ENCODE assay signal across 8 mouse cellular contexts in genomic region chrX:135752832-135753231, GRCm38 (mm10). TPM values are rescaled to one million over a fixed set of nuclear protein-coding genes. Genes with fewer than 3 reads are reported as not detected.
DNase-seq lines count a peak whose midpoint lies in the region; ATAC-seq and TF ChIP-seq lines count a peak whose summit lies in the region.

No protein-coding gene starts in this region.

- ATAC-seq in erythroid progenitor cell, adult 5-6 weeks (replicated peaks; ENCODE audit: low FRiP score, poor library complexity, severe bottlenecking): peak; percentile 65
- peak; percentile 90 for ATAC-seq in megakaryocyte progenitor cell, adult 5-6 weeks (replicated peaks; ENCODE audit: poor library complexity)

- no peaks in the 10 kb centered on the region for H3K79me2 ChIP-seq in MEL (ENCODE audit: control insufficient read depth, insufficient read depth, low read length, poor library complexity)

- TF ChIP-seq EP300 in MEL (IDR thresholded peaks at IDR 0.05; ENCODE audit: low read depth in 1 of 2, low read length in 2 of 2): no peak

- TF ChIP-seq POLR2A in MEL (IDR thresholded peaks at IDR 0.05; ENCODE audit: control insufficient read depth in 1 of 2, insufficient read depth in 1 of 2, low read depth in 1 of 2, low read length in 2 of 2, poor library complexity in 1 of 2): no peak
- TF ChIP-seq POLR2A in brain, embryonic 14.5 days (IDR thresholded peaks at IDR 0.05; ENCODE audit: borderline replicate concordance, extremely low read depth, insufficient read depth, insufficient read length, poor library complexity, severe bottlenecking): no peak

- no peaks in the 10 kb centered on the region for H3K27me3 ChIP-seq in MEL (ENCODE audit: control insufficient read depth in 1 of 2, insufficient read depth in 2 of 2, low read length in 2 of 2)

- peak; percentile 83 for DNase-seq in MEL (ENCODE audit: low read depth, low spot score)
- peak; percentile 82 for DNase-seq in brain, embryonic 14.5 days (ENCODE audit: low read depth)
- peak; percentile 81 for DNase-seq in heart, postnatal 4 days
- peak; percentile 77 to 79 for DNase-seq in layer of hippocampus, postnatal 10 days (ENCODE audit: low spot score in 2 of 2)
- peak; percentile 25 to 58 for DNase-seq in right cerebral cortex, postnatal 36 days (ENCODE audit: low spot score in 2 of 2)
- peak; percentile 19 to 74 for DNase-seq in urinary bladder, postnatal 4 days (ENCODE audit: low spot score in 2 of 2)

- H3K27ac ChIP-seq in MEL (ENCODE audit: control insufficient read depth, low read depth, low read length): no peak overlapping the region

- no peak overlapping the region for H3K4me3 ChIP-seq in MEL (ENCODE audit: control insufficient read depth in 1 of 2, insufficient read depth in 1 of 2, low read depth in 2 of 2, low read length in 2 of 2)

- peak; percentile 73 to 84 (median 78) for TF ChIP-seq CTCF in MEL (IDR thresholded peaks at IDR 0.05 in 2 of 3, conservative IDR thresholded peaks at IDR 0.05 in 1 of 3; ENCODE audit: control insufficient read depth in 1 of 3, insufficient read depth in 1 of 3, low read depth in 2 of 3, low read length in 3 of 3, poor library complexity in 1 of 3, severe bottlenecking in 1 of 3)
- TF ChIP-seq CTCF in brain, embryonic 14.5 days (IDR thresholded peaks at IDR 0.05; ENCODE audit: borderline replicate concordance, extremely low read depth, insufficient read depth, insufficient read length): peak; percentile 84

- H3K36me3 ChIP-seq in MEL (ENCODE audit: control insufficient read depth in 1 of 2, insufficient read depth in 2 of 2, low read length in 2 of 2): peaks cover 0 to 2% of the 10 kb centered on the region in 2 experiments; a peak in 1 of 4 replicates

- H3K9me3 ChIP-seq in MEL (replicated peaks; ENCODE audit: insufficient read depth, low read length): no peaks in the 10 kb centered on the region

- H3K9ac ChIP-seq in MEL (ENCODE audit: control insufficient read depth, low read depth, low read length, poor library complexity, severe bottlenecking): no peak overlapping the region

- TF ChIP-seq RAD21 in MEL (IDR thresholded peaks at IDR 0.05; ENCODE audit: low read depth, low read length): peak; percentile 42

- H3K4me1 ChIP-seq in MEL (ENCODE audit: control insufficient read depth in 1 of 2, insufficient read depth in 2 of 2, low read length in 2 of 2): no peaks in the 10 kb centered on the region

TF ChIP-seq in MEL, 35 proteins besides CTCF, POLR2A, EP300 and RAD21:
- TF ChIP-seq TBP (IDR thresholded peaks at IDR 0.05; ENCODE audit: low read depth, low read length) (no peak), SMC3 (IDR thresholded peaks at IDR 0.05; ENCODE audit: low read depth, low read length) (peak; percentile 61)

RNA-seq across cellular contexts. Expression of gene Armcx5, which starts 10.3 kb away (rescaled TPM):
- 8.4 and 8.6 TPM in 2 replicates for total RNA-seq in MEL (2012; rRNA removed)
- polyA plus RNA-seq in MEL (2012; ENCODE audit: insufficient read depth in 1 of 2, insufficient read length in 2 of 2, low read depth in 1 of 2, low replicate concordance in 2 of 2, missing spikeins in 1 of 2): 1 to 10 TPM in 1 of 2 experiments, not detected in 1; 8.6 TPM
- 8.2 and 8.5 TPM in 2 replicates for polyA plus RNA-seq in brain, embryonic 14.5 days (2012; rRNA removed)
- 6.3 and 10.5 TPM in 2 replicates for total RNA-seq in erythroid progenitor cell, adult 5-6 weeks (2015; ENCODE audit: low replicate concordance)
- 3.9 and 6.0 TPM in 2 replicates for total RNA-seq in erythroid progenitor cell, adult 5-6 weeks (2017; ENCODE audit: low replicate concordance)
- 10 to 100 TPM; 11.5 to 12.4 TPM for total RNA-seq in heart, postnatal 4 days (2021)
- 10 to 100 TPM; 29.8 to 32.9 TPM for total RNA-seq in layer of hippocampus, postnatal 10 days (2021)
- 10.7 and 11.3 TPM in 2 replicates for total RNA-seq in megakaryocyte progenitor cell, adult 5-6 weeks (2015)
- 6.7 and 7.6 TPM in 2 replicates for total RNA-seq in megakaryocyte progenitor cell, adult 5-6 weeks (2017)

RNA-seq across cellular contexts. Expression of gene Gprasp1, which starts 10.3 kb away (rescaled TPM):
- total RNA-seq in MEL (2012; rRNA removed): 13.3 and 13.8 TPM in 2 replicates
- polyA plus RNA-seq in MEL (2012; ENCODE audit: insufficient read depth in 1 of 2, insufficient read length in 2 of 2, low read depth in 1 of 2, low replicate concordance in 2 of 2, missing spikeins in 1 of 2): 10 to 100 TPM in 1 of 2 experiments, not detected in 1; 25.0 TPM
- polyA plus RNA-seq in brain, embryonic 14.5 days (2012; rRNA removed): 153 and 194 TPM in 2 replicates
- 6.3 and 18.4 TPM in 2 replicates for total RNA-seq in erythroid progenitor cell, adult 5-6 weeks (2015; ENCODE audit: low replicate concordance)
- total RNA-seq in erythroid progenitor cell, adult 5-6 weeks (2017; ENCODE audit: low replicate concordance): 6.2 and 6.5 TPM in 2 replicates
- total RNA-seq in heart, postnatal 4 days (2021): 10 to 100 TPM; 30.3 to 34.1 TPM
- 100 to 1,000 TPM; 326 to 346 TPM for total RNA-seq in layer of hippocampus, postnatal 10 days (2021)
- 13.5 and 19.9 TPM in 2 replicates for total RNA-seq in megakaryocyte progenitor cell, adult 5-6 weeks (2015)
- total RNA-seq in megakaryocyte progenitor cell, adult 5-6 weeks (2017): 21.0 and 32.2 TPM in 2 replicates

RNA-seq across cellular contexts. Expression of gene Tmsb15a, which starts 27.8 kb away (rescaled TPM):
- not detected in 2 replicates for total RNA-seq in MEL (2012; rRNA removed)
- not detected for polyA plus RNA-seq in MEL (2012; ENCODE audit: insufficient read depth in 1 of 2, insufficient read length in 2 of 2, low read depth in 1 of 2, low replicate concordance in 2 of 2, missing spikeins in 1 of 2)
- not detected in 2 replicates for polyA plus RNA-seq in brain, embryonic 14.5 days (2012; rRNA removed)
- total RNA-seq in erythroid progenitor cell, adult 5-6 weeks (2015; ENCODE audit: low replicate concordance): not detected in 2 replicates
- total RNA-seq in erythroid progenitor cell, adult 5-6 weeks (2017; ENCODE audit: low replicate concordance): not detected in 2 replicates
- total RNA-seq in heart, postnatal 4 days (2021): not detected
- not detected for total RNA-seq in layer of hippocampus, postnatal 10 days (2021)
- total RNA-seq in megakaryocyte progenitor cell, adult 5-6 weeks (2015): not detected in 2 replicates
- total RNA-seq in megakaryocyte progenitor cell, adult 5-6 weeks (2017): not detected in 2 replicates

RNA-seq across cellular contexts. Expression of gene Bhlhb9, which starts 44.6 kb away (rescaled TPM):
- total RNA-seq in MEL (2012; rRNA removed): not detected in 2 replicates
- polyA plus RNA-seq in MEL (2012; ENCODE audit: insufficient read depth in 1 of 2, insufficient read length in 2 of 2, low read depth in 1 of 2, low replicate concordance in 2 of 2, missing spikeins in 1 of 2): under 1 TPM in 1 of 2 experiments, not detected in 1; 0.01 TPM
- 51.1 and 59.9 TPM in 2 replicates for polyA plus RNA-seq in brain, embryonic 14.5 days (2012; rRNA removed)
- 0.72 and 15.1 TPM in 2 replicates for total RNA-seq in erythroid progenitor cell, adult 5-6 weeks (2015; ENCODE audit: low replicate concordance)
- 0.08 and 5.4 TPM in 2 replicates for total RNA-seq in erythroid progenitor cell, adult 5-6 weeks (2017; ENCODE audit: low replicate concordance)
- total RNA-seq in heart, postnatal 4 days (2021): 10 to 100 TPM; 47.2 to 61.2 TPM
- total RNA-seq in layer of hippocampus, postnatal 10 days (2021): 10 to 100 TPM; 78.0 to 78.1 TPM
- total RNA-seq in megakaryocyte progenitor cell, adult 5-6 weeks (2015): 23.0 and 26.4 TPM in 2 replicates
- 27.8 and 30.1 TPM in 2 replicates for total RNA-seq in megakaryocyte progenitor cell, adult 5-6 weeks (2017)

RNA-seq across cellular contexts. Expression of gene Tcp11x2, which starts 59.2 kb away (rescaled TPM):
- total RNA-seq in MEL (2012; rRNA removed): not detected in 2 replicates
- polyA plus RNA-seq in MEL (2012; ENCODE audit: insufficient read depth in 1 of 2, insufficient read length in 2 of 2, low read depth in 1 of 2, low replicate concordance in 2 of 2, missing spikeins in 1 of 2): under 1 TPM in 1 of 2 experiments, not detected in 1; 0.04 TPM
- not detected in 2 replicates for polyA plus RNA-seq in brain, embryonic 14.5 days (2012; rRNA removed)
- not detected in 2 replicates for total RNA-seq in erythroid progenitor cell, adult 5-6 weeks (2015; ENCODE audit: low replicate concordance)
- total RNA-seq in erythroid progenitor cell, adult 5-6 weeks (2017; ENCODE audit: low replicate concordance): not detected in 2 replicates
- not detected for total RNA-seq in heart, postnatal 4 days (2021)
- not detected for total RNA-seq in layer of hippocampus, postnatal 10 days (2021)
- not detected in 2 replicates for total RNA-seq in megakaryocyte progenitor cell, adult 5-6 weeks (2015)
- not detected in 2 replicates for total RNA-seq in megakaryocyte progenitor cell, adult 5-6 weeks (2017)

Comparison
In these comparisons a context has a peak if more than half of its experiments do, and no peak if none do; other contexts are left out.
1. RNA of gene Gprasp1, which starts 10.3 kb away (total RNA-seq): 326 to 346 TPM in layer of hippocampus, postnatal 10 days; 30.3 to 34.1 TPM in heart, postnatal 4 days, 13.5 to 32.2 TPM in megakaryocyte progenitor cell, adult 5-6 weeks, 13.3 to 13.8 TPM in MEL and 6.2 to 18.4 TPM in erythroid progenitor cell, adult 5-6 weeks; every median in the first group is over 4 times any median in the second.
2. Peak in every context shown above with its lines, with median percentiles within 50 percentile points of each other: DNase-seq.